36 mouse cellular contexts compared by ENCODE assay signal in the genomic region with DNA sequence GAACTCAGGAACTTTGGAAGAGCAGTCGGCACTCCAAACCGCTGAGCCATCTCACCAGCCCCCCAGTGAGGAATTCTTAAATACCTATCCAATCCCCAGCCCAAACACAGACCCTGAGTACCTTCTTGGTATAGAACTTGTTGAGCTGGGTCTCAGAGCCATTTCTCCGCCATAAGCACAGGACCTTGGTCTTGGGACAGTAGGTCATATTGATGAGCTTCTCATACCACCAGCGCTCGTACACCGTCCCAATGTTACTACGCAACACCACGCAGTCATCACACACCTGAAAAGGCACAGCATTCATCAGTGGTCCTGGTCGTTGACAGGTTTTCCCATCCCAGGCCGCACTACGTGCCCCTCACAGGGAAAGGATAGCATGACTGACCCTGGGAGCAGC. TPM values are rescaled to one million over a fixed set of nuclear protein-coding genes. Genes with fewer than 3 reads are reported as not detected.
"Had no signal": no experiment of that assay in that cellular context is flagged by ENCODE, and none has a peak within 500 bp of the region (broad histone marks: within the 10 kb centered on the region; RNA-seq: fewer than 3 reads in every experiment).

No protein-coding gene starts in this region.

- H3K9me3 ChIP-seq: heart, embryonic 10.5 days; heart, embryonic 12.5 days; heart, embryonic 13.5 days; heart, embryonic 15.5 days; hindbrain, embryonic 10.5 days; hindbrain, embryonic 12.5 days; hindbrain, embryonic 13.5 days; hindbrain, embryonic 15.5 days; intestine, embryonic 15.5 days; kidney, embryonic 15.5 days had no signal

- DNase-seq: heart, postnatal 36 days; heart, postnatal 4 days; kidney, adult 11 months; kidney, adult 18-20 months; kidney, adult 2 months; kidney, adult 8-10 months; kidney, adult 9 months; kidney, postnatal 10 days; kidney, postnatal 14 days; kidney, postnatal 25 days; kidney, postnatal 36 days; kidney, postnatal 4 days; layer of hippocampus, adult 9-11 months; layer of hippocampus, postnatal 36 days had no signal

- ATAC-seq: hindbrain, postnatal 0 days; inflammation-experienced regulatory T-cells, adult 6 months; intestine, embryonic 15.5 days; intestine, embryonic 16.5 days; intestine, postnatal 0 days had no signal

- H3K27ac ChIP-seq: heart, embryonic 10.5 days; heart, embryonic 13.5 days; heart, embryonic 15.5 days; hindbrain, embryonic 10.5 days; hindbrain, embryonic 12.5 days; hindbrain, embryonic 13.5 days; hindbrain, embryonic 14.5 days; hindbrain, embryonic 15.5 days; hindbrain, postnatal 0 days; intestine, embryonic 15.5 days; kidney, embryonic 15.5 days; kidney, postnatal 0 days; layer of hippocampus, adult 2 months had no signal

- H3K27me3 ChIP-seq: heart, embryonic 12.5 days; heart, embryonic 13.5 days; heart, embryonic 15.5 days; hindbrain, embryonic 12.5 days; hindbrain, embryonic 13.5 days; hindbrain, embryonic 15.5 days; intestine, embryonic 15.5 days; kidney, embryonic 15.5 days had no signal

- H3K4me3 ChIP-seq: heart, embryonic 10.5 days; heart, embryonic 12.5 days; heart, embryonic 13.5 days; heart, embryonic 15.5 days; hindbrain, embryonic 10.5 days; hindbrain, embryonic 12.5 days; hindbrain, embryonic 13.5 days; hindbrain, embryonic 15.5 days; intestine, embryonic 15.5 days; kidney, embryonic 15.5 days; layer of hippocampus, adult 2 months had no signal

- H3K4me2 ChIP-seq: heart, embryonic 11.5 days; heart, embryonic 12.5 days; heart, embryonic 13.5 days; heart, embryonic 15.5 days; hindbrain, embryonic 12.5 days; hindbrain, embryonic 13.5 days; hindbrain, embryonic 14.5 days; hindbrain, embryonic 15.5 days; intestine, embryonic 15.5 days; kidney, embryonic 15.5 days had no signal

- H3K9ac ChIP-seq: heart, embryonic 12.5 days; heart, embryonic 13.5 days; heart, embryonic 15.5 days; hindbrain, embryonic 12.5 days; hindbrain, embryonic 13.5 days; hindbrain, embryonic 14.5 days; hindbrain, embryonic 15.5 days; intestine, embryonic 15.5 days; kidney, embryonic 15.5 days had no signal

- H3K4me1 ChIP-seq: hindbrain, embryonic 10.5 days; hindbrain, embryonic 12.5 days; hindbrain, embryonic 13.5 days; hindbrain, embryonic 15.5 days; intestine, embryonic 15.5 days had no signal

RNA-seq across cellular contexts. Expression of a gene that starts 25.5 kb away (rescaled TPM):
- polyA plus RNA-seq: hindbrain, embryonic 10.5 days; hindbrain, embryonic 11.5 days; hindbrain, embryonic 14.5 days; hindbrain, embryonic 15.5 days; inflammation-experienced regulatory T-cells, adult 6 months; intestine, embryonic 14.5 days; intestine, embryonic 16.5 days; intestine, postnatal 0 days; kidney, embryonic 14.5 days had no signal

RNA-seq across cellular contexts. Expression of a gene that starts 59.2 kb away (rescaled TPM):
- total RNA-seq: hematopoietic stem cell, adult 5-6 weeks had no signal
